Mouse (Mus musculus): ENCODE results near the gene Gsg1l2.

Gsg1l2 gene

GRCm38 (mm10) chr11:67774379-67774778 lies at the start of gene Gsg1l2:
Gsg1l2 (plus strand) TSS chr11:67774608.
- WGBS: 75% methylated on average over 12 of the region's 12 CpGs

- 37% methylated on average over 6 of the region's 6 CpGs for WGBS
Observed at GRCm38 (mm10) chr11:67727095-67727494, 47.3 kb upstream of the Gsg1l2 start.

- WGBS: 46% methylated on average over 2 of the region's 2 CpGs
Observed at GRCm38 (mm10) chr11:67731056-67731455, 43.4 kb upstream of the Gsg1l2 start.

- WGBS: 65% methylated on average over 1 of the region's 1 CpGs
Observed at GRCm38 (mm10) chr11:67733726-67734125, 40.7 kb upstream of the Gsg1l2 start.

- 30% methylated on average over 3 of the region's 3 CpGs for WGBS
Observed at GRCm38 (mm10) chr11:67734597-67734996, 39.8 kb upstream of the Gsg1l2 start.

GRCm38 (mm10) chr11:67738345-67738744 lies 36.1 kb upstream of the Gsg1l2 start:
- 73% methylated on average over 6 of the region's 6 CpGs for WGBS

- 73% methylated on average over 5 of the region's 5 CpGs for WGBS
Observed at GRCm38 (mm10) chr11:67738846-67739490, 35.4 kb upstream of the Gsg1l2 start.

GRCm38 (mm10) chr11:67756287-67756686 lies 18.1 kb upstream of the Gsg1l2 start:
- 63% methylated on average over 1 of the region's 1 CpGs for WGBS

GRCm38 (mm10) chr11:67757373-67758167 lies 16.8 kb upstream of the Gsg1l2 start:
- 63% methylated on average over 15 of the region's 15 CpGs for WGBS

GRCm38 (mm10) chr11:67771053-67771452 lies 3.4 kb upstream of the Gsg1l2 start, which contains the start of gene Glp2r:
Glp2r (minus strand) TSS chr11:67771153.
- 78% methylated on average over 14 of the region's 14 CpGs for WGBS

GRCm38 (mm10) chr11:67771691-67772090 lies 2.7 kb upstream of the Gsg1l2 start:
- 94% methylated on average over 2 of the region's 2 CpGs for WGBS

GRCm38 (mm10) chr11:67772577-67772976 lies 1.8 kb upstream of the Gsg1l2 start:
- WGBS: 18% methylated on average over 8 of the region's 8 CpGs

- WGBS: 54% methylated on average over 11 of the region's 11 CpGs
Observed at GRCm38 (mm10) chr11:67790182-67790581, 15.8 kb downstream of the Gsg1l2 start.

- 57% methylated on average over 7 of the region's 7 CpGs for WGBS
Observed at GRCm38 (mm10) chr11:67797931-67798330, 23.5 kb downstream of the Gsg1l2 start, which contains the start of gene Dhrs7c. Dhrs7c (plus strand) TSS chr11:67798187.

GRCm38 (mm10) chr11:67801169-67801568 lies 26.8 kb downstream of the Gsg1l2 start:
- WGBS: 51% methylated on average over 8 of the region's 8 CpGs

GRCm38 (mm10) chr11:67805538-67805937 lies 31.1 kb downstream of the Gsg1l2 start:
- 95% methylated on average over 1 of the region's 1 CpGs for WGBS

- 76% methylated on average over 11 of the region's 11 CpGs for WGBS
Observed at GRCm38 (mm10) chr11:67806832-67807597, 32.6 kb downstream of the Gsg1l2 start.

GRCm38 (mm10) chr11:67808051-67808450 lies 33.6 kb downstream of the Gsg1l2 start:
- WGBS: 62% methylated on average over 5 of the region's 5 CpGs

GRCm38 (mm10) chr11:67811535-67811934 lies 37.1 kb downstream of the Gsg1l2 start:
- 68% methylated on average over 6 of the region's 6 CpGs for WGBS

GRCm38 (mm10) chr11:67819604-67820003 lies 45.2 kb downstream of the Gsg1l2 start:
- WGBS: 6% methylated on average over 5 of the region's 5 CpGs

GRCm38 (mm10) chr11:67820221-67820620 lies 45.8 kb downstream of the Gsg1l2 start:
- WGBS: 30% methylated on average over 4 of the region's 4 CpGs

- WGBS: 62% methylated on average over 6 of the region's 6 CpGs
Observed at GRCm38 (mm10) chr11:67821560-67821959, 47.2 kb downstream of the Gsg1l2 start.
